Mouse (Mus musculus) forebrain, embryonic 10.5 days (tissue): ENCODE measurements around the gene Spib. TPM values are rescaled to one million over a fixed set of nuclear protein-coding genes. Genes with fewer than 3 reads are reported as not detected.
A peak's percentile ranks its signal among the peaks of the same experiment; 100 is the strongest.

Experiments
- DNase-seq: peaks from one replicate; pipeline ENCODE4 v3.0.0-alpha.2; 2017; ENCODE audit warnings: low spot score; ENCODE audit errors: extremely low spot score
- H3K27ac ChIP-seq: fragments of 300-500 bp; sonication (generic); 2 replicates; pipeline ENCODE4 v1.5.1; 2016; ENCODE audit warnings: mild to moderate bottlenecking
- H3K27me3 ChIP-seq: fragments of 300-500 bp; sonication (generic); 2 replicates; pipeline ENCODE4 v1.6.1; 2016; ENCODE audit warnings: mild to moderate bottlenecking; ENCODE audit not compliant: poor library complexity, severe bottlenecking
- H3K36me3 ChIP-seq: fragments of 300-500 bp; sonication (generic); replicated peaks from 2 replicates; pipeline ENCODE4 v1.6.1; 2016; ENCODE audit warnings: mild to moderate bottlenecking, moderate library complexity
- H3K4me1 ChIP-seq: fragments of 300-500 bp; sonication (generic); 2 replicates; pipeline ENCODE4 v1.6.1; 2016
- H3K4me3 ChIP-seq: fragments of 300-500 bp; sonication (generic); 2 replicates; pipeline ENCODE4 v1.5.1; 2016; ENCODE audit warnings: mild to moderate bottlenecking, moderate library complexity
- H3K9me3 ChIP-seq: fragments of 300-500 bp; sonication (generic); 2 replicates; pipeline ENCODE4 v1.6.1; 2016; ENCODE audit warnings: mild to moderate bottlenecking, moderate library complexity
- WGBS: fragments of 180-500 bp; shearing (Covaris S2); methylation state at CpG from one replicate; pipeline ENCODE4 v1.1.7; 2016; 5-methylcytosine and 5-hydroxymethylcytosine counted together
- microRNA-seq: library from miRNA; unstranded; fragments of <30 nt; microRNA quantifications from one replicate; pipeline ENCODE4, GENCODE M21; 2017
- polyA plus RNA-seq: library from polyadenylated mRNA; unstranded; fragments of >200 nt; fragmentation: Nextera tagmentation; extraction: Ambion mirVana; gene quantifications from 2 replicates; pipeline ENCODE4 v1.2.1, GENCODE M21; 2016

The Spib gene
- polyA plus RNA-seq, 1 experiment from 2014 or later = not detected

- Histone ChIP-seq H3K27me3 (0 out of 2 replicates have a peak, but pooled peaks cover 3% of the 10 kb centered on the region), H3K4me1 (peaks cover 10% of the 10 kb centered on the region), H3K36me3 (peaks cover 47% of the 10 kb centered on the region), H3K9me3 (no peaks in the 10 kb centered on the region), H3K4me3 (no peak overlapping the region), H3K27ac (no peak overlapping the region)
- no peak for DNase-seq
- 92% methylated on average over 7 of the region's 7 CpGs for WGBS
Observed at GRCm38 (mm10) chr7:44487936-44488335, 43.9 kb downstream of the Spib start.

- peaks cover 38% of the 10 kb centered on the region for H3K36me3 ChIP-seq
- H3K4me3 ChIP-seq = no peak overlapping the region
- peaks cover 10% of the 10 kb centered on the region for H3K4me1 ChIP-seq
- peaks cover 11% of the 10 kb centered on the region for H3K27me3 ChIP-seq
- WGBS = 67% methylated on average over 13 of the region's 13 CpGs
- peak overlapping the region; percentile 41; the same call in 1 of the 2 replicates for H3K27ac ChIP-seq
- no peaks in the 10 kb centered on the region for H3K9me3 ChIP-seq
- DNase-seq = no peak
Observed at GRCm38 (mm10) chr7:44486927-44487575, 44.8 kb downstream of the Spib start.

- no peak overlapping the region for H3K4me3 ChIP-seq
- no peak overlapping the region for H3K27ac ChIP-seq
- H3K27me3 ChIP-seq = peaks cover 22% of the 10 kb centered on the region
- peaks cover 24% of the 10 kb centered on the region for H3K36me3 ChIP-seq
- peaks cover 10% of the 10 kb centered on the region for H3K4me1 ChIP-seq
- no peak for DNase-seq
- H3K9me3 ChIP-seq = no peaks in the 10 kb centered on the region
- 81% methylated on average over 7 of the region's 7 CpGs for WGBS
Observed at GRCm38 (mm10) chr7:44485572-44486195, 46.2 kb downstream of the Spib start.

GRCm38 (mm10) chr7:44484841-44485571 lies 46.9 kb downstream of the Spib start:
- Histone ChIP-seq H3K36me3 (peaks cover 18% of the 10 kb centered on the region), H3K9me3 (no peaks in the 10 kb centered on the region), H3K4me1 (peaks cover 10% of the 10 kb centered on the region), H3K27me3 (peaks cover 28% of the 10 kb centered on the region), H3K4me3 (no peak overlapping the region), H3K27ac (no peak overlapping the region)
- WGBS = 38% methylated on average over 5 of the region's 5 CpGs
- DNase-seq = peak; percentile 82

- no peak overlapping the region for H3K27ac ChIP-seq
Observed at GRCm38 (mm10) chr7:44484109-44484508, 47.8 kb downstream of the Spib start.

GRCm38 (mm10) chr7:44482836-44483435 lies 48.9 kb downstream of the Spib start:
- H3K9me3 ChIP-seq = no peaks in the 10 kb centered on the region
- 81% methylated on average over 3 of the region's 3 CpGs for WGBS
- no peak for DNase-seq
- H3K4me1 ChIP-seq = peaks cover 10% of the 10 kb centered on the region
- H3K36me3 ChIP-seq = no peaks in the 10 kb centered on the region
- 0 out of 2 replicates have a peak overlapping the region, but pooled peaks have one; percentile 15 for H3K27ac ChIP-seq
- no peak overlapping the region for H3K4me3 ChIP-seq
- H3K27me3 ChIP-seq = peaks cover 49% of the 10 kb centered on the region

More at GRCm38 (mm10) chr7:44484109-44484508, 47.8 kb downstream of the Spib start:
- 100% methylated on average over 1 of the region's 1 CpGs for WGBS
- Histone ChIP-seq H3K36me3 (peaks cover 9% of the 10 kb centered on the region), H3K9me3 (no peaks in the 10 kb centered on the region), H3K4me1 (peaks cover 10% of the 10 kb centered on the region), H3K4me3 (no peak overlapping the region), H3K27me3 (peaks cover 37% of the 10 kb centered on the region)
- DNase-seq = no peak

Small RNA genes within 50 kb of the gene (microRNA-seq; reads per million reads assigned to microRNA genes)
- gene Mir7053 = 1.5 reads per million

Other genes starting within 250 kb of the Spib start
- 2.5 and 2.9 TPM in 2 replicates for gene Clec11a, start 225.2 kb downstream of the Spib start, polyA plus RNA-seq
- 1.4 TPM in 2 replicates for gene Shank1, start 221.8 kb downstream of the Spib start, polyA plus RNA-seq
- 3.2 and 4.1 TPM in 2 replicates for gene Syt3, start 148.0 kb downstream of the Spib start, polyA plus RNA-seq
- 1.6 and 2.1 TPM in 2 replicates for gene 1700008O03Rik, start 146.3 kb downstream of the Spib start, polyA plus RNA-seq
- gene Lrrc4b, start 103.1 kb downstream of the Spib start, polyA plus RNA-seq = 1.8 and 2.1 TPM in 2 replicates
- 1.3 and 1.5 TPM in 2 replicates for gene Aspdh, start 66.7 kb downstream of the Spib start, polyA plus RNA-seq
- 74.9 and 78.5 TPM in 2 replicates for gene Josd2, start 64.1 kb downstream of the Spib start, polyA plus RNA-seq
- gene Emc10, start 35.5 kb downstream of the Spib start, polyA plus RNA-seq = 95.8 and 96.9 TPM in 2 replicates
- 15.1 and 15.8 TPM in 2 replicates for gene Fam71e1, start 35.5 kb downstream of the Spib start, polyA plus RNA-seq
- 0.06 and 0.12 TPM in 2 replicates for gene Mybpc2, start 7.4 kb downstream of the Spib start, polyA plus RNA-seq
- 190 and 195 TPM in 2 replicates for gene Pold1, start 16.8 kb upstream of the Spib start, polyA plus RNA-seq
- 74.6 and 76.2 TPM in 2 replicates for gene Nr1h2, start 21.9 kb upstream of the Spib start, polyA plus RNA-seq
- gene Napsa, start 40.3 kb upstream of the Spib start, polyA plus RNA-seq = 0.29 and 0.48 TPM in 2 replicates
- 0.80 and 0.84 TPM in 2 replicates for gene Kcnc3, start 58.6 kb upstream of the Spib start, polyA plus RNA-seq
- 1.5 and 1.8 TPM in 2 replicates for gene Myh14, start 138.8 kb upstream of the Spib start, polyA plus RNA-seq
- gene Izumo2, start 176.7 kb upstream of the Spib start, polyA plus RNA-seq = not detected in 2 replicates
- gene Vrk3, start 216.3 kb upstream of the Spib start, polyA plus RNA-seq = 42.1 and 43.4 TPM in 2 replicates
- gene Zfp473, start 219.0 kb upstream of the Spib start, polyA plus RNA-seq = 3.5 and 4.3 TPM in 2 replicates